Mouse (Mus musculus) forebrain, embryonic 16.5 days (tissue): ENCODE data around the gene Prdm10. TPM values are rescaled to one million over a fixed set of nuclear protein-coding genes. Genes with fewer than 3 reads are reported as not detected.

Experiments
- ATAC-seq: fragments of 200-750 bp; cut with Nextera tagmentation; 2 replicates; pipeline ENCODE4 v1.8.0; 2017; ENCODE audit warnings: mild to moderate bottlenecking, moderate library complexity
- H3K27ac ChIP-seq: fragments of 300-500 bp; sonication (generic); 2 replicates; pipeline ENCODE4 v1.5.1; 2014; ENCODE audit warnings: low read length, control low read depth
- H3K27me3 ChIP-seq: fragments of 300-500 bp; sonication (generic); replicated peaks from 2 replicates; pipeline ENCODE4 v1.6.1; 2014; ENCODE audit warnings: low read length; ENCODE audit not compliant: control insufficient read depth, insufficient read depth
- H3K36me3 ChIP-seq: fragments of 300-500 bp; sonication (generic); 2 replicates; pipeline ENCODE4 v1.6.1; 2014; ENCODE audit not compliant: control insufficient read depth, insufficient read depth
- H3K4me1 ChIP-seq: fragments of 300-500 bp; sonication (generic); replicated peaks from 2 replicates; pipeline ENCODE4 v1.6.1; 2014; ENCODE audit warnings: low read length; ENCODE audit not compliant: control insufficient read depth, insufficient read depth
- H3K4me2 ChIP-seq: fragments of 300-500 bp; sonication (generic); 2 replicates; pipeline ENCODE4 v1.6.1; 2014; ENCODE audit warnings: mild to moderate bottlenecking, low read length, control low read depth
- H3K4me3 ChIP-seq: fragments of 300-500 bp; sonication (generic); replicated peaks from 2 replicates; pipeline ENCODE4 v1.5.1; 2014; ENCODE audit warnings: mild to moderate bottlenecking, low read length, control low read depth
- H3K9ac ChIP-seq: fragments of 300-500 bp; sonication (generic); replicated peaks from 2 replicates; pipeline ENCODE4 v1.6.1; 2014; ENCODE audit warnings: low read depth, low read length, control low read depth
- H3K9me3 ChIP-seq: fragments of 300-500 bp; sonication (generic); 2 replicates; pipeline ENCODE4 v1.6.1; 2016; ENCODE audit warnings: low read length; ENCODE audit not compliant: control insufficient read depth
- WGBS: fragments of 180-500 bp; shearing (Covaris S2); extraction: QIAGEN DNeasy Blood & Tissue Kit; methylation state at CpG from one replicate; pipeline ENCODE4 v1.1.7; 2014; 5-methylcytosine and 5-hydroxymethylcytosine counted together
- polyA plus RNA-seq: library from polyadenylated mRNA; unstranded; fragments of >200 nt; fragmentation: Nextera tagmentation; extraction: Ambion mirVana; gene quantifications from 2 replicates; pipeline ENCODE4 v1.2.1, GENCODE M21; 2015

Gene Prdm10
- polyA plus RNA-seq, 1 experiment from 2014 or later = 12.1 TPM

DNA sequence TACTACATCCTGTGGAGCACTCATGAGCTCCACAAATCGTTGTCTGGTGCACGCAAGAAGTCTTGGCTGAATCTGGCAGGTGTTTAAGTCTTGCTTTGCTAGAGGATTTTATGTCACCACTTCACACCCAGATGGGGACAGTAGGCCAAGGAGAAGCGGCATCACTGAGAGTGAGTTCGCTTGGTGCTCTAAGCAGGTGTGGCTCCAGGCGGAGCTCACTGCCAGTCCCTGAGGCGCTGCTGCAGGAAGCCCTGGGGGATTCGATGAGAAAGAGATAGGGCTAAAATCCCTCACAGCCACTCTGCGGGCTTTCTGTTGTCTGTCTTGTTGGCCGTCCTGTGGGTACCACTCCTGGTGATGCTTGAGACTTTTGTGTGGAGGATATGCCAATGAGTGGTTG, 149.7 kb downstream of the Prdm10 start:
- ATAC-seq = no peak
- 73% methylated on average over 9 of the region's 9 CpGs for WGBS

More for the DNA sequence above, 149.7 kb downstream of the Prdm10 start:
- H3K4me3 ChIP-seq = no peak overlapping the region
- no peak overlapping the region for H3K27ac ChIP-seq
- no peaks in the 10 kb centered on the region for H3K4me1 ChIP-seq
- H3K9me3 ChIP-seq = no peaks in the 10 kb centered on the region
- H3K9ac ChIP-seq = no peak overlapping the region
- no peaks in the 10 kb centered on the region for H3K27me3 ChIP-seq
- H3K36me3 ChIP-seq = no peaks in the 10 kb centered on the region
- H3K4me2 ChIP-seq = no peak overlapping the region

Other genes starting within 250 kb of the Prdm10 start
- gene Zbtb44, start 249.9 kb upstream of the Prdm10 start, polyA plus RNA-seq = 4.3 and 5.3 TPM in 2 replicates
- gene St14, start 148.7 kb upstream of the Prdm10 start, polyA plus RNA-seq = 0.63 and 0.73 TPM in 2 replicates
- gene Aplp2, start 68.7 kb upstream of the Prdm10 start, polyA plus RNA-seq = 275 and 276 TPM in 2 replicates
- 29.0 and 31.9 TPM in 2 replicates for gene Nfrkb, start 105.7 kb downstream of the Prdm10 start, polyA plus RNA-seq
- gene Tmem45b, start 183.9 kb downstream of the Prdm10 start, polyA plus RNA-seq = 0.10 and 0.23 TPM in 2 replicates